Comparison of ENCODE assay signal across 17 mouse cellular contexts in the genomic region with DNA sequence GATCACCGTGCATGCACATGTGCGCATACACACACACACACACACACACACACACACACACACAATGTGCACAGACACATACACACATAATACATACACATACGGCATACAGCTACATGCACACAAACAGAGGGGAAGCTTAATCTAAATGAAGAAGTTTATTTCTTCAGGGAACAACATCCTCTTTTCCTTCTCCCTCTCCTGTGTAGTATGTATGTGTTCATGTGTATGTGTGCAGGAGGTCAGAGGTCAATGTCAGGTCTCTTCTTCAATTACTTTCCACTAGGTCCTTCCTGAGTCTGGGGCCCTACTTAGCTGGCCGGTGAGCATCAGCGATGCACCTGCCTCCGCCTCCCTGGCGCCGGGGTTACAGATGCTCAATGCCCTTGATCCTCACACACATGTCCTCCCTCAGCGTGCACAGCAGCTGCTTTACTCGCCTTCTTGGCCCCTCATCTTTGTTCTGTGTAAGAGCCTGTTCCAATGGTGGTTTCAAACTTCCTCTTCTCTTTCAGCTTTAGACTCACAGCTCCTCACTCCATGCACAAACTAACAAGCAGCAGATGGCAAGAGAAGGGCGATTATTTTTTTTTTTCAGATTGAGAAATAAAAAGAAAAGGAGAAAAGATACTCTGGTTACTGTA.
"Had no signal": no experiment of that assay in that cellular context is flagged by ENCODE, and none has a peak within 500 bp of the region (broad histone marks: within the 10 kb centered on the region; RNA-seq: fewer than 3 reads in every experiment).

No protein-coding gene starts in this region.

- H3K4me1 ChIP-seq: kidney, embryonic 15.5 days; limb, embryonic 12.5 days; liver, embryonic 13.5 days; lung, embryonic 15.5 days; midbrain, embryonic 13.5 days; neural tube, embryonic 15.5 days had no signal

- H3K9ac ChIP-seq: kidney, embryonic 15.5 days; limb, embryonic 12.5 days; liver, embryonic 13.5 days; liver, postnatal 0 days; lung, embryonic 15.5 days; midbrain, embryonic 13.5 days; neural tube, embryonic 15.5 days had no signal

- H3K9me3 ChIP-seq: kidney, embryonic 15.5 days; limb, embryonic 12.5 days; liver, embryonic 13.5 days; lung, embryonic 15.5 days; midbrain, embryonic 13.5 days; neural tube, embryonic 15.5 days had no signal

- H3K4me3 ChIP-seq: kidney, embryonic 15.5 days; limb, embryonic 12.5 days; liver, embryonic 13.5 days; lung, embryonic 15.5 days; midbrain, embryonic 13.5 days; myocyte; neural tube, embryonic 15.5 days had no signal

- H3K27me3 ChIP-seq: kidney, embryonic 15.5 days; limb, embryonic 12.5 days; liver, embryonic 13.5 days; lung, embryonic 15.5 days; midbrain, embryonic 13.5 days; neural tube, embryonic 15.5 days had no signal

- DNase-seq: kidney, adult 2 months; kidney, postnatal 14 days; liver; liver, embryonic 13.5 days; liver, postnatal 0 days; lung, postnatal 14 days; right cerebral cortex, adult 18-20 months; right cerebral cortex, postnatal 25 days had no signal

- H3K4me2 ChIP-seq: kidney, embryonic 15.5 days; limb, embryonic 12.5 days; liver, embryonic 13.5 days; lung, embryonic 15.5 days; midbrain, embryonic 13.5 days; neural tube, embryonic 15.5 days had no signal

- H3K36me3 ChIP-seq: kidney, embryonic 15.5 days; limb, embryonic 12.5 days; liver, embryonic 13.5 days; lung, embryonic 15.5 days; midbrain, embryonic 13.5 days; neural tube, embryonic 15.5 days had no signal

- ATAC-seq: intestine, embryonic 16.5 days; liver, postnatal 0 days; midbrain, embryonic 13.5 days had no signal

- H3K27ac ChIP-seq: kidney, embryonic 15.5 days; limb, embryonic 12.5 days; liver, embryonic 13.5 days; lung, embryonic 15.5 days; macrophage; midbrain, embryonic 13.5 days; neural tube, embryonic 15.5 days; stomach, postnatal 0 days had no signal
